Mouse (Mus musculus) cerebellum, adult 2 months (tissue): ENCODE data around the gene Pacs2. TPM values are rescaled to one million over a fixed set of nuclear protein-coding genes. Genes with fewer than 3 reads are reported as not detected.

Experiments
- DNase-seq, 2 experiments: peaks; one replicate each; pipeline ENCODE4 v3.0.0; 2021
- H3K27ac ChIP-seq: fragments of 200-500 bp; 2 replicates; pipeline ENCODE4 v1.5.1; 2012; ENCODE audit warnings: low read length, control low read depth, inconsistent platforms; ENCODE audit not compliant: insufficient read depth
- H3K27me3 ChIP-seq: fragments of 200-500 bp; 2 replicates; pipeline ENCODE4 v1.6.1; 2012; ENCODE audit warnings: inconsistent platforms, mild to moderate bottlenecking, low read length, moderate library complexity; ENCODE audit not compliant: control insufficient read depth, insufficient read depth
- H3K4me1 ChIP-seq: fragments of 200-500 bp; 2 replicates; pipeline ENCODE4 v1.6.1; 2011; ENCODE audit warnings: low read length; ENCODE audit not compliant: control insufficient read depth, insufficient read depth
- H3K4me3 ChIP-seq: fragments of 200-500 bp; replicated peaks from 2 replicates; pipeline ENCODE3; 2011; ENCODE audit warnings: mild to moderate bottlenecking, low read depth, low read length, control low read depth; ENCODE audit not compliant: insufficient read depth
- CTCF ChIP-seq: fragments of 200-500 bp; IDR thresholded peaks from 2 replicates; pipeline ENCODE4 v1.5.1; 2011; ENCODE audit warnings: low read depth, mild to moderate bottlenecking, control low read depth, low read length, moderate library complexity, borderline replicate concordance; ENCODE audit not compliant: insufficient read depth
- POLR2A ChIP-seq: fragments of 200-500 bp; IDR thresholded peaks from 2 replicates; pipeline ENCODE4 v1.6.1; 2011; ENCODE audit warnings: low read length, control low read depth, borderline replicate concordance; ENCODE audit not compliant: insufficient read depth
- WGBS: fragments of 180-500 bp; shearing (Covaris S2); methylation state at CpG from one replicate; pipeline ENCODE4 v1.1.7; 2018; 5-methylcytosine and 5-hydroxymethylcytosine counted together
- polyA plus RNA-seq: library from polyadenylated mRNA; depleted of rRNA; stranded (reverse); fragments of >200 nt; gene quantifications from 2 replicates; pipeline ENCODE4 v1.2.3, GENCODE M21; 2012; rRNA removed

Pacs2 gene
- polyA plus RNA-seq, 1 experiment = 151 TPM

DNA sequence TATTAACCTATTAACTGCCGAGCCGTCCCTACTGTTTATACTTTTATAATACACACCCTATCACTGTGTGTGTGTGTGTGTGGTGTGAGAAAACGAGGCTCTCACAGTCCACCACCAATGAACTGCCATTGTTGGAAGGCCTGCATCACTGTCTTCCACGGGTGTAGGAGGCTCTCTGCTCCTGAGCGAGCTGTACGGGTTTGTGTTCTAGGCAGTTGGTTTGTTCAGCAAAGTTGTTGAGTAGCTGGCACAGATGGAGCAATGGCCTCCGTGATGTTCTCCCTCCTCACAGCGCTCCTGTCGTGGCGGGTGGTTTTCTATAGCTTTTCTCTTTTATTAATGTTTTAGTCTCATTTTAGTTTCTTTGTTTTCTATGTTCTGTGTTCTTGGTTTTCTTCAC, 95.5 kb downstream of the Pacs2 start:
- TF ChIP-seq CTCF (no peak), POLR2A (no peak)
- no peak overlapping the region for H3K27ac ChIP-seq
- H3K4me3 ChIP-seq = no peak overlapping the region
- WGBS = 78% methylated on average over 10 of the region's 10 CpGs
- DNase-seq = no peak
- peaks cover 30% of the 10 kb centered on the region for H3K4me1 ChIP-seq
- no peaks in the 10 kb centered on the region for H3K27me3 ChIP-seq

DNA sequence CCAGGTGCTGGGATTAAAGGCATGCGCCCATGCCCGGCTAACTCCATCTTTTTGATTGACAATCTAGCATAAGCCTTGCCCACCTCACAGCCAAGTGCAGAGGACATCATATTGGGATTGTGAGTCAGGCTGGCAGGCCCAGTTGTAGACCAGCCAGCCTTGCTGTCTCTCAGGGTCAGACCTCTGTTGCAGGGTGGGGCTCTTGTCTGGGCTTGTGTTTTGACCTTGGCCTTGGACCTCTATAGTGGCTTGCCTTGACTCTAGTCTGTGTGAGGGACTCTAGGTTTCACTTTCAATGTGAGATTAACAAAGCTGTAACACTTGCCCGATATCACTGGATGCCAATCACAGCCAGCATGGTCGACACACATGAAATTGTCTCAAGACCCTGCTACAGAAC, 99.8 kb downstream of the Pacs2 start:
- no peak for DNase-seq
- H3K4me1 ChIP-seq = peaks cover 12% of the 10 kb centered on the region
- WGBS = 89% methylated on average over 4 of the region's 4 CpGs
- TF ChIP-seq CTCF (no peak), POLR2A (no peak)
- no peaks in the 10 kb centered on the region for H3K27me3 ChIP-seq
- H3K4me3 ChIP-seq = no peak overlapping the region
- no peak overlapping the region for H3K27ac ChIP-seq

DNA sequence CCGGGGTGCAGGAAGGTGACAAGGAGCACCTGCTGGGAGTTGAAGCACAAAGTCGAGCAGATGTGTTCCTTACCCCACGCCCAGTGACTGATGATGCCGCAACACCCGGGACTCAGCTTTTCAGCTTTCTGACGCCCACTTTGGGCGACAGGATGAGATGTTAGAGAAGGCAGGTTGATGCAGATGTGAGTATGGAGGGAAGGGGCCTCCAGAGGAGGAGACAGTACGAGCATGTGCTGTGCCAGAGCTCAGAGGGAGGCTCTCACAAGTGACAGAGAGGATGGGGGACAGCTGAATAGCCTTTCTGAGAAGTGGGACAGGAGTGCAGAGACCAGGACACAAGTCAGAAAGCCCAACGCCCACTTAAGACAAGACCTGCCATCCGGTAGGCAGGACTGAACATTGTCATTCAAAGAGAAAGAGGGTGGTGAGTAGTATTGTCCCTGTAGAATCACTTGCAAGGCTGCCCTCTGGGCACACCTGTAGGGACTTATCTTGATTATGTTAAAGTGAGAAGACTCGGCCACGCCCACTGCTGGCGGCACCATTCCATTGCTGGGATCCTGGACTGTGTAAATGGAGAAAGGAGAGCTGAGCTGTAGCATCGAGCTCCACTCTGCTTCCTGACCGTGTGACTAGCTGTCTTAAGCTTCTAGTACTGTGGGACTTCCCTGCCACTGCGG, 100.7 kb downstream of the Pacs2 start:
- 80% methylated on average over 16 of the region's 16 CpGs for WGBS
- no peak overlapping the region for H3K4me3 ChIP-seq
- H3K27me3 ChIP-seq = no peaks in the 10 kb centered on the region
- no peak overlapping the region for H3K27ac ChIP-seq
- H3K4me1 ChIP-seq = peaks cover 11% of the 10 kb centered on the region
- no peak for DNase-seq
- TF ChIP-seq CTCF = 0 out of 2 replicates have a peak, but pooled peaks have one; percentile 8
- no peak for TF ChIP-seq POLR2A

DNA sequence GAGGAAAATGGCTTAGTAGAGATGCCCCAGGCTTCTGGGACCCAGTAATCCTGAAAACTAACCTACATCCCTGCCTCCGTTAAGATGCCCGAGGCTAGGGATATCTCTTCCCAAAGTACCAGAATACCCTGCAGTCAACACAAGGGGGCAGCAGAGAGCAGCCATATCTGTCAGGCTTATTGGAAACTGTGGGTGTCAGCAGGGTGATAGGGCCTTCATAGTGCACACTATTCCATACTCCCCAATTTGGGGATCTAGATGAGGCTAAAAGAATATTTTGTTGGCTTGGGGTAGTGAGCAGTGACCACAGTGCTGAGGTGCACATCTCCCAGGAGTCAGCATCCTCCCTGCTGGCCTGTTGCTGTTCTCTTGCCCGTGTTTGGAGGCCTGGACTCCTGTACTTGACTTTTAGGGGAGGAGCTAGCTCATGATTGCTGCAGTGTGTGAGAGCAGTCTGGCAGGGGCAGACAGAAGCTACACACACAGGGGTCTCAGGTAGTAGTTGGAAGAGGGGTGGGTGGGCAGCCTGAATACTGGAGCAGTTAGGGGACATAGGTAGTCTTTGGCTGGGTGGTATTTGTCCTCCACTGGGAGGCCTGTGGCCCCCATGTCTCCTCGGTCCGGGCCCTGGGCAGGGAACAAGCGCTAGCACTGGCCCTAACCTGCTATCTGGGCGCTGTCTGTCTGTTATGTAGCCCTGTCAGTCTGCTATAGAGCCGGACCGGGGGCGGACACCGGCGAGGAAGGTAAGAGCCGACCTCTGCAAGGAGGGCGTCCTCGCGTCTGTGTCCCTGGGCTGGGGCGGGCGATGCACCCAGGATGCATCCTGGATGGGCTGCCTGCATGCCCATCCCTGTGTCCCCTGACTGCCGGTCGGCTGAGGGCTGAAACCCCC, 105.5 kb downstream of the Pacs2 start:
- 85% methylated on average over 20 of the region's 20 CpGs for WGBS
- Histone ChIP-seq H3K4me1 (no peaks in the 10 kb centered on the region), H3K4me3 (no peak overlapping the region), H3K27me3 (no peaks in the 10 kb centered on the region), H3K27ac (no peak overlapping the region)
- DNase-seq = peak; percentile 73 to 85
- no peak for TF ChIP-seq POLR2A
- peak; percentile 86 for TF ChIP-seq CTCF

Other genes with a start within 250 kb of the Pacs2 start
- gene Ahnak2, start 211.9 kb upstream of the Pacs2 start, polyA plus RNA-seq = 11.0 and 14.7 TPM in 2 replicates
- 6.5 and 7.6 TPM in 2 replicates for gene Clba1, start 205.6 kb upstream of the Pacs2 start, polyA plus RNA-seq
- gene Cdca4, start 185.1 kb upstream of the Pacs2 start, polyA plus RNA-seq = 9.3 and 9.8 TPM in 2 replicates
- 0.05 and 0.08 TPM in 2 replicates for gene Gpr132, start 146.3 kb upstream of the Pacs2 start, polyA plus RNA-seq
- gene Jag2, start 84.7 kb upstream of the Pacs2 start, polyA plus RNA-seq = 23.0 and 24.4 TPM in 2 replicates
- gene Nudt14, start 72.4 kb upstream of the Pacs2 start, polyA plus RNA-seq = 23.8 and 24.2 TPM in 2 replicates
- gene Btbd6, start 38.0 kb upstream of the Pacs2 start, polyA plus RNA-seq = 61.6 and 68.6 TPM in 2 replicates
- gene Brf1, start 13.8 kb upstream of the Pacs2 start, polyA plus RNA-seq = 52.0 and 52.4 TPM in 2 replicates
- 0.25 and 0.30 TPM in 2 replicates for gene Tex22, start 60.0 kb downstream of the Pacs2 start, polyA plus RNA-seq
- 60.4 and 61.4 TPM in 2 replicates for gene Mta1, start 83.8 kb downstream of the Pacs2 start, polyA plus RNA-seq
- 66.2 and 67.0 TPM in 2 replicates for gene Crip2, start 125.7 kb downstream of the Pacs2 start, polyA plus RNA-seq
- 44.5 and 55.5 TPM in 2 replicates for gene Crip1, start 131.8 kb downstream of the Pacs2 start, polyA plus RNA-seq
- 1.1 and 1.6 TPM in 2 replicates for gene Tedc1, start 141.9 kb downstream of the Pacs2 start, polyA plus RNA-seq
- 30.9 and 31.3 TPM in 2 replicates for gene Tmem121, start 171.4 kb downstream of the Pacs2 start, polyA plus RNA-seq